Mouse (Mus musculus) stomach, embryonic 16.5 days (tissue): Measurements from ENCODE around the gene Zfp763. TPM values are rescaled to one million over a fixed set of nuclear protein-coding genes. Genes with fewer than 3 reads are reported as not detected.
"Not testable (repeated sequence)": the region's sequence is repeated elsewhere in the genome, so short reads cannot be mapped to it uniquely, and the experiment has no call there.

Experiments used
- ATAC-seq: fragments of 200-750 bp; cut with Nextera tagmentation; 2 replicates; pipeline ENCODE4 v1.8.0; 2017; ENCODE audit warnings: moderate number of reproducible peaks, moderate TSS enrichment; ENCODE audit not compliant: insufficient read depth, low FRiP score
- H3K27ac ChIP-seq: fragments of 300-500 bp; sonication (generic); 2 replicates; pipeline ENCODE4 v1.5.1; 2014; ENCODE audit warnings: low read length
- H3K27me3 ChIP-seq: fragments of 300-500 bp; sonication (generic); 2 replicates; pipeline ENCODE4 v1.6.1; 2014; ENCODE audit warnings: low read length, control low read depth, mixed read lengths; ENCODE audit not compliant: control insufficient read depth, insufficient read depth
- H3K36me3 ChIP-seq: fragments of 300-500 bp; sonication (generic); 2 replicates; pipeline ENCODE4 v1.6.1; 2014; ENCODE audit warnings: low read length; ENCODE audit not compliant: control insufficient read depth, insufficient read depth
- H3K4me1 ChIP-seq: fragments of 300-500 bp; sonication (generic); 2 replicates; pipeline ENCODE4 v1.6.1; 2014; ENCODE audit warnings: low read length, control low read depth, mixed read lengths; ENCODE audit not compliant: control insufficient read depth, insufficient read depth
- H3K4me2 ChIP-seq: fragments of 300-500 bp; sonication (generic); 2 replicates; pipeline ENCODE4 v1.6.1; 2014; ENCODE audit warnings: low read depth, low read length, mixed read lengths
- H3K4me3 ChIP-seq: fragments of 300-500 bp; sonication (generic); replicated peaks from 2 replicates; pipeline ENCODE4 v1.5.1; 2014; ENCODE audit warnings: mild to moderate bottlenecking, low read length
- H3K9ac ChIP-seq: fragments of 300-500 bp; sonication (generic); 2 replicates; pipeline ENCODE4 v1.6.1; 2014; ENCODE audit warnings: low read length
- H3K9me3 ChIP-seq: fragments of 300-500 bp; sonication (generic); replicated peaks from 2 replicates; pipeline ENCODE4 v1.6.1; 2016; ENCODE audit warnings: low read length, control low read depth; ENCODE audit not compliant: control insufficient read depth
- WGBS: fragments of 180-500 bp; shearing (Covaris S2); extraction: QIAGEN DNeasy Blood & Tissue Kit; methylation state at CpG from one replicate; pipeline ENCODE4 v1.1.7; 2014; 5-methylcytosine and 5-hydroxymethylcytosine counted together
- polyA plus RNA-seq: library from polyadenylated mRNA; unstranded; fragments of >200 nt; fragmentation: Nextera tagmentation; extraction: Ambion mirVana; gene quantifications from 2 replicates; pipeline ENCODE4 v1.2.1, GENCODE M21; 2015

The Zfp763 gene
- polyA plus RNA-seq: 10.5 and 10.9 TPM in 2 replicates

GRCm38 (mm10) chr17:33032900-33033891 lies at the start of gene Zfp763:
Zfp763 (minus strand) TSS chr17:33033402.
- WGBS: 3% methylated on average over 27 of the region's 27 CpGs
- no peaks in the 10 kb centered on the region for H3K36me3 ChIP-seq
- H3K4me2 ChIP-seq: peak within 1 kb of the TSS; percentile 68
- peak within 1 kb of the TSS; percentile 87 for H3K27ac ChIP-seq
- peak within 1 kb of the TSS; percentile 96 for H3K4me3 ChIP-seq
- 0 out of 2 replicates have a peak, but pooled peaks cover 4% of the 10 kb centered on the region for H3K9me3 ChIP-seq
- H3K4me1 ChIP-seq: peaks cover 4% of the 10 kb centered on the region
- H3K9ac ChIP-seq: peak within 1 kb of the TSS; percentile 94
- H3K27me3 ChIP-seq: no peaks in the 10 kb centered on the region
- peak; percentile 97 for ATAC-seq

DNA sequence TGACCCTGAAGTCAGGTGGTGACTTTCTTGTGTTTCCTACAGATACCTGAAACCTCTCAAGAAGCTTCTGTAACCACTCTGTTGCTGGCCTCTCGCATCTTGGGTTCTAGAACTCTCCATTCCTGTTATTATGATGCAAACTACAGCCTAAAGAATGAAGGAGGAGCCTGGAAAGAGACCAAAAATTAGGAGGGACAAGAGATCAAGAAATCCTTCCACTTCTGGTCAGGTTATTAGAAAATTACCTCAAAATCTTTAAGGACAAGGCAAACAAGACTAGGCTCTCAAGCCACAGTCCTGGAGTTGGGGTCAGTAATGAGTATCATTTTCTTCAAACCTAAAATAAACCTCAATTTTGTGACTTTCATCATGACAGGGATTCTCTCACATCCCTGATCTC lies 34.8 kb upstream of the Zfp763 start, which contains the start of gene 4921501E09Rik:
Gene 4921501E09Rik, minus strand, starts transcription at position 101 of the 400 bp plus-strand sequence.
- WGBS: 56% methylated on average over 1 of the region's 1 CpGs
- Histone ChIP-seq H3K4me1 (no peaks in the 10 kb centered on the region), H3K27ac (no peak within 1 kb of the TSS), H3K36me3 (no peaks in the 10 kb centered on the region), H3K9ac (no peak within 1 kb of the TSS), H3K27me3 (no peaks in the 10 kb centered on the region), H3K9me3 (no peaks in the 10 kb centered on the region), H3K4me3 (no peak within 1 kb of the TSS), H3K4me2 (no peak within 1 kb of the TSS)
- no peak for ATAC-seq

DNA sequence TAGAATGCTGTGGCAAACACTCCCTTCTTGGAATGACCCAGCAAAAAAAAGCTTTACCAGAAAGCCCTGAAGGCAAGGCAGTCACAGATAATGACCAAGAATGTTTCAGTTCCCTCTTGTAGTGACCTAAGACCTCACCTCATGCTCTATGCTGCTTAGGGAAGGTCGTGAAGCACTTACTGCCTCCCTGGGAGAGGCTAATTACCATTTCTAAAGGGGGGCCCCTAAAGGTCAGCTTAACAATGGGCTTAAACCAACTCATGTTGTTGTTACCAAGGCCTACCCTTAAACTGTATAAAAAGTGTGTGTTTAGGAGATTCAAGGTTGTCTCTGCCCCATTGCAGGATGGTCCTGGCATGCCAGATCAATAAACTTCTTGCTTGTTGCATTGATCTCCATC lies 29.8 kb upstream of the Zfp763 start:
- no peaks in the 10 kb centered on the region for H3K36me3 ChIP-seq
- H3K27me3 ChIP-seq: no peaks in the 10 kb centered on the region
- ATAC-seq: no peak
- H3K4me3 ChIP-seq: no peak overlapping the region
- H3K4me1 ChIP-seq: no peaks in the 10 kb centered on the region
- H3K27ac ChIP-seq: no peak overlapping the region
- no peaks in the 10 kb centered on the region for H3K9me3 ChIP-seq
- no peak overlapping the region for H3K9ac ChIP-seq
- 5% methylated on average over 1 of the region's 1 CpGs for WGBS
- H3K4me2 ChIP-seq: no peak overlapping the region

DNA sequence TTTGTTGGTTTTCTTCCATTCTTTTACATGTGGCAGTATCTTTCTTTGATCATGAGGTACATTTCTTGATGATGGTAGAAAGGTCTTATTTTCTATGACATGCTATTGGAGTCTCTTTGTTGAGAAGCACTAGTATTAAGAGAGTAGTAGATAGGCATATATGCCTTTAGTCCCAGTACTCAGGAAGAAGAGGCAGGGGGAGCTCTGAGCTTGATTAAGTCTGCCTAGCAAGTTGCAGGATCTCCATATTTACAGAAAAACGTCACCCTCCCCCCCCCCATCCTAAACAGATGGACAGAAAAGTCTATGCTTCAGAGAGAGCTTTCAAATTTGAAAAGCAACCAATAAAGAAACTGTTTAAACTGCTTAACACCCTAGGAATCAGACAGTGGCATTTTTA lies 25.6 kb upstream of the Zfp763 start:
- H3K9ac ChIP-seq: no peak overlapping the region
- no peaks in the 10 kb centered on the region for H3K36me3 ChIP-seq
- H3K27ac ChIP-seq: no peak overlapping the region
- H3K4me2 ChIP-seq: no peak overlapping the region
- H3K4me1 ChIP-seq: no peaks in the 10 kb centered on the region
- 6% methylated on average over 1 of the region's 1 CpGs for WGBS
- no peaks in the 10 kb centered on the region for H3K27me3 ChIP-seq
- no peak for ATAC-seq
- H3K4me3 ChIP-seq: no peak overlapping the region
- H3K9me3 ChIP-seq: no peaks in the 10 kb centered on the region

- peak overlapping the region; percentile 42; the same call in 1 of the 2 replicates for H3K27ac ChIP-seq
- 8% methylated on average over 10 of the region's 10 CpGs for whole genome bisulfite sequencing
- peak overlapping the region; percentile 94 for H3K9ac ChIP-seq
Observed at GRCm38 (mm10) chr17:33032376-33032775, 826 bp downstream of the Zfp763 start.

GRCm38 (mm10) chr17:33020434-33020833 lies 12.8 kb downstream of the Zfp763 start:
- H3K4me3 ChIP-seq, H3K9ac ChIP-seq, H3K4me2 ChIP-seq, ATAC-seq, H3K27ac ChIP-seq, H3K27me3 ChIP-seq, H3K4me1 ChIP-seq: not testable (repeated sequence)
- Histone ChIP-seq H3K9me3 (peaks cover 42% of the 10 kb centered on the region), H3K36me3 (peaks cover 53% of the 10 kb centered on the region)

More at GRCm38 (mm10) chr17:33032376-33032775, 826 bp downstream of the Zfp763 start:
- Histone ChIP-seq H3K4me1 (peaks cover 4% of the 10 kb centered on the region), H3K9me3 (peaks cover 6% of the 10 kb centered on the region; the same call in 1 of the 2 replicates), H3K36me3 (peaks cover 3% of the 10 kb centered on the region), H3K4me2 (peak overlapping the region; percentile 68), H3K4me3 (peak overlapping the region; percentile 96), H3K27me3 (no peaks in the 10 kb centered on the region)
- no peak for ATAC-seq

- Histone ChIP-seq H3K27me3 (no peaks in the 10 kb centered on the region), H3K4me1 (no peaks in the 10 kb centered on the region), H3K9me3 (peaks cover 12% of the 10 kb centered on the region), H3K27ac (no peak overlapping the region), H3K4me2 (no peak overlapping the region), H3K4me3 (no peak overlapping the region), H3K9ac (no peak overlapping the region), H3K36me3 (peaks cover 21% of the 10 kb centered on the region)
- 45% methylated on average over 9 of the region's 9 CpGs for WGBS
- no peak for ATAC-seq
Observed at GRCm38 (mm10) chr17:33008337-33008736, 24.9 kb downstream of the Zfp763 start.

DNA sequence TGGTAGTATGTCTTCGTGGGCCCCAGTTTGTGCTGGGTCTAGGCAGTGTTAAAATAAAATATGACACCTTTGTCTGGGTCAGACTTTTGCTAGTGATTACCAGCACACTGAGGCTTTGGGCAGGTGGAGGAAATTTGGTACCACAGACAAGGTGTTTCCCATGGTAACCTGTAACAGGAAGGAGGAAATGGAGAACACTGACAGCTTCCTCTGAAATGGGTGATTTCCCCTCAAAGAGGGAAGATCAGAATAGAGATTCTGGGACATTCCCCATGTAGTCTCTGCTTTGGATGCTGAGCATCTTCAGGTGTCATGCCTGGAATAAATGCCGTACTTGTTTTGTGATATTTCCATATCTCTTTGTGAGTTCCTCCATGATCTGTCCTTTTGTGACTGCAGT lies 34.7 kb downstream of the Zfp763 start:
- Histone ChIP-seq H3K9me3 (peaks cover 11% of the 10 kb centered on the region), H3K27me3 (no peaks in the 10 kb centered on the region), H3K4me1 (peaks cover 6% of the 10 kb centered on the region), H3K9ac (no peak overlapping the region), H3K36me3 (peaks cover 31% of the 10 kb centered on the region), H3K4me3 (no peak overlapping the region), H3K4me2 (no peak overlapping the region), H3K27ac (no peak overlapping the region)
- ATAC-seq: no peak
- WGBS: 92% methylated on average over 2 of the region's 2 CpGs
